Mouse (Mus musculus) heart, embryonic 11.5 days (tissue): Measurements from ENCODE around the gene Dok4. TPM values are rescaled to one million over a fixed set of nuclear protein-coding genes. Genes with fewer than 3 reads are reported as not detected.

Source experiments
- polyA plus RNA-seq: library from polyadenylated mRNA; unstranded; fragments of >200 nt; fragmentation: Nextera tagmentation; extraction: Ambion mirVana; gene quantifications from 2 replicates; pipeline ENCODE4 v1.2.1, GENCODE M21; 2014

Dok4 gene
- polyA plus RNA-seq, 1 experiment from 2014 or later, result 46.2 TPM

Other genes starting within 250 kb of the Dok4 start
- 44.2 and 65.2 TPM in 2 replicates for gene Arl2bp, start 209.7 kb downstream of the Dok4 start, polyA plus RNA-seq
- not detected in 2 replicates for gene Pllp, start 180.1 kb downstream of the Dok4 start, polyA plus RNA-seq
- gene Ccl22, start 130.7 kb downstream of the Dok4 start, polyA plus RNA-seq, result not detected in 2 replicates
- 8.8 and 11.2 TPM in 2 replicates for gene Cx3cl1, start 104.3 kb downstream of the Dok4 start, polyA plus RNA-seq
- gene Ccl17, start 65.9 kb downstream of the Dok4 start, polyA plus RNA-seq, result 0.69 TPM in 1 of 2 replicates, not detected in the other
- 125 and 126 TPM in 2 replicates for gene Coq9, start 38.0 kb downstream of the Dok4 start, polyA plus RNA-seq
- 97.0 and 97.5 TPM in 2 replicates for gene Ciapin1, start 38.0 kb downstream of the Dok4 start, polyA plus RNA-seq
- gene Polr2c, start 18.9 kb downstream of the Dok4 start, polyA plus RNA-seq, result 141 and 143 TPM in 2 replicates
- 22.8 and 24.8 TPM in 2 replicates for gene Ccdc102a, start 41.8 kb upstream of the Dok4 start, polyA plus RNA-seq
- 0.10 and 0.47 TPM in 2 replicates for gene Adgrg5, start 47.4 kb upstream of the Dok4 start, polyA plus RNA-seq
- 6.4 and 7.5 TPM in 2 replicates for gene Adgrg1, start 98.4 kb upstream of the Dok4 start, polyA plus RNA-seq
- gene Adgrg3, start 141.4 kb upstream of the Dok4 start, polyA plus RNA-seq, result 2.0 and 4.5 TPM in 2 replicates
- not detected in 2 replicates for gene Drc7, start 178.8 kb upstream of the Dok4 start, polyA plus RNA-seq
- 18.3 and 18.6 TPM in 2 replicates for gene Katnb1, start 204.9 kb upstream of the Dok4 start, polyA plus RNA-seq